Mouse (Mus musculus): Measurements from ENCODE around the gene Tdo2.

Tdo2 gene

DNA sequence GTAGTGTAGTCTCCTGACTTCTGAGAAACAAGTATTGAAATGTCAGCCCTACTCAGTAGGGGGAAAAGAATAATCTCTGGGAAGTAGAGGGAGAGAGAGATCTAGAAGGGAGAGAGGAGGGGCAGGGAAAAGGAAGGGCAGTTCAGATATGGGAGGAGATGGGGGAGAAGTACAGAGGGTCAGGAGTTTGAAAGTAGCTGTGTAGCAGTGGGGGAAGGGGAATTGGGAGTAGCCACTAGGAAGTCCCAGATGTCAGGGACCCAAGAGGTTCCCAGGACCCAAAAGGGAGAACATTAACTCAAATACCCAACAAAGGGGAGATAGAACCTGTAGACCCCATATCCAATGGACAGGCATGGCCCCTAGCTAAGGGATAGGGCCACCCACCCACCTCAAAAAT lies at the start of gene Tdo2:
Gene Tdo2, minus strand, starts transcription at position 101 of the 400 bp plus-strand sequence.

DNA sequence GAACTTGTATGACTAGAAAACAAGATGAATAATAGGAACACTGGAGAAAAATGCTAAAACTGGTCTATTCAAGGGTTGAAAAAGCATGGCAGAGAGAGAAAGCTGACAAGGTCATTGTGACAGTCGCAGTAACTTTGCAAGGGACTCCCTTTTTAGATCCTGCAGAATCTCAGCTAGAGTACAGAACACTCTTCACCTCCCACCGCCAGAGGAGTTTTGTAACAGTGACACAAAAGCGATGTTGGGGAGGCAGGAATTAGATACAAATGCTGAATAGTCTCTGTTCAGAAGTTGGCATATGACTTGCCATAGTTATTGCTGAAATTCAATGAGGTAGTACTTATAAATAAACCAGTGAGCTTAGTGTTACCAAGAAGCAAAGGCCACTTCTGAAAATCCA lies 47.1 kb upstream of the Tdo2 start:
- WGBS = 59% methylated on average over 3 of the region's 3 CpGs

GRCm38 (mm10) chr3:82022421-82022920 lies 46.5 kb upstream of the Tdo2 start:
- 90% methylated on average over 8 of the region's 8 CpGs for WGBS

DNA sequence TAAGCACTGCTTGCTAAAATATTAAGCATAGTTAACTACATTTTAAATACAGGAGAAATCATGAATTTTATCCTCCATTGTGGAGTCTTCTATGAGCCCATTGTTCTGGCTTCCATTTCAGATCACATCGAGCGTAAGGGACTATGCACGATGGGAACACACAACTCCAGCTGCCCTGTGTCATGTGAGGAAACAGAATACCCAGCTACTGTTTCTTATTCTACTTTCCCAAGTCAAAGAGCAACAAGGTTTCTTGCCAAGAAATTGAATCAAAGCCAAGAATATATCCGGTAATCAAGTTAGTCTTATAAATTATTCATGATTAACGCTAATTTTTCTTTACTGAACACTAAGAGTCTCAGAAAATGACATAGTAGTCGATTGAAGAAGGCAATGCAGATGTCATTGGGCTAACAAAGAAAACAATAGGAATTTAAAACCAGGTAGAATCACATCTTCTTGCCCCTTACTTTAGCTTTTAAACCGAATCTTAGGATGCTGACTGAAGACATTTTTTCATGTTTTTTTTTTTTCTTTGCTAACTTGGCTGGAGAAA lies 38.2 kb upstream of the Tdo2 start:
- 44% methylated on average over 7 of the region's 7 CpGs for WGBS

DNA sequence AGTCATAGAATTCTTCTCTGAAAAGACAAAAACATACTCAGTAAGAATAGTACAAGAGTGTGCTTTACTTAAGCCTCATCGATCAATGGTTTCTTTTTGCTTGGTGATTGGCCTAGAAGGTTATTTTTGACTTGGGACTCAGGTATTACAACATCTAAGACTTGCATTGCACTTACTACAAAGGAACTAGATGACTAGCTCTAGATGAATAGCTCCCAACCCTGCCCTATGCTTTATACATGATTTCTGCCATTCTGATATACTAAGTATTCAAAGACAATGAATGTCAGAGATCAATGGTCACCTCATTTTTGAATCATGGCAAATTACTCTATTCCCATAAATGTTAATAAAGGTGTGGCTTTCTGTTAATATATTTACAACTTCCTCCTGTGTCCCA lies 31.0 kb upstream of the Tdo2 start:
- WGBS = 91% methylated on average over 1 of the region's 1 CpGs

DNA sequence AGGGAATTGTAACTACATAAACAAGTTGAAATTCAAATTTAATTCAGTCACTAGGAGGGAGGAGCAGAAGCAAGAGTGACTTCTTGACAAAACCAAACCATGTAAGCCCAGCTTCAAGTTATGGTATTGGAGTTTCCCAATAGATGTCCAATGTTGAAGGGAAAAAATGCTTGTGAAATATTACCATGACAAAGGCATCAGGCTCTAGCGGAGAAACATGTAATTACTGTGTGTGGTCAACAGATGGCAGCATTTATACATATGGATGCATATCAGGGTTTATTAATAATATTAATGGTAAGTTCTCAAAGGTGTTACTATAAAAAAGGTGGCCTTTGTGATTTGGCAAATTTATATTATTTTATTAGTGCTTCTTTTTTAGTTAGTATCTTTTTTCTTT lies 20.0 kb upstream of the Tdo2 start:
- WGBS = 2% methylated on average over 1 of the region's 1 CpGs

- 38% methylated on average over 4 of the region's 4 CpGs for WGBS
These were observed 19.4 kb upstream of the Tdo2 start for GRCm38 (mm10) chr3:81995371-81995770.

GRCm38 (mm10) chr3:81990531-81990930 lies 14.5 kb upstream of the Tdo2 start:
- 78% methylated on average over 3 of the region's 3 CpGs for WGBS

GRCm38 (mm10) chr3:81989692-81990141 lies 13.7 kb upstream of the Tdo2 start:
- WGBS = 57% methylated on average over 2 of the region's 2 CpGs

DNA sequence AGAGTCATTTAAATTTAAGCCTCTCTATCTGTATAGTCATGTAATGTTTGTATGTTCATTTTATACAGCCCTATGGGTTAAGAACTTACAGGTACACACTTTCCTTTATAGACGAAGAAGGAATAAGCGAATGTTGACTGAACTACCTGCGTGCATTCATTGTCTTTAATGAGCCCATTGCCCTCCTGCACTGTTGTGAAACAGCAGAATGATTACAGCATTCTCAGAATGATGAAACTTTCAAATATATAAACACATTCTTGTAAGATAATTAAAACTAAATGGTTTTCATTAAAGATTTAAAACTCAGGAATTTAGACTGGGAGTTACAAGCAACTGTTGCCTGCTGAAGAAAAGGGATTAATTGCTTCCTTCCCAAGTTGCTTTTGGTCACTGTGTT lies 11.6 kb upstream of the Tdo2 start:
- WGBS = 95% methylated on average over 3 of the region's 3 CpGs

DNA sequence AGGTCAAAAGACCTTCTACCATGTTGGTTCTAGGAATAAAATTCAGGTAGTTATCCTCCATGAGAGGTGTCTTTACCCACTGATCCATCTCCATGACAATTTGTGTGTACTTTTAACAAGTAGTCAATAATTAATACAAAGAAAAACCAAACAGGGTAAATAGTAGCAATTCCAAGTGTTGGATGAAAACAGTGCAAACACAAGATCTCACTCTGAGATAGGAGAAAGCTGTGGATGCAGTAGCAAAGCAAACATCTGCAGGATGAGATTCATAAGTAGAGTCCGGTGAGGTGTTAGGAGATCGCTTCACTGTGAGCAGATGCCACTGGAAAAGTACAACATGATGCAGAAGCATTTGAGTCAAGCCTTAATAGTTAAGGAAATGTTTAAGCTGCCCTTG lies 10.1 kb upstream of the Tdo2 start:
- 97% methylated on average over 2 of the region's 2 CpGs for WGBS

DNA sequence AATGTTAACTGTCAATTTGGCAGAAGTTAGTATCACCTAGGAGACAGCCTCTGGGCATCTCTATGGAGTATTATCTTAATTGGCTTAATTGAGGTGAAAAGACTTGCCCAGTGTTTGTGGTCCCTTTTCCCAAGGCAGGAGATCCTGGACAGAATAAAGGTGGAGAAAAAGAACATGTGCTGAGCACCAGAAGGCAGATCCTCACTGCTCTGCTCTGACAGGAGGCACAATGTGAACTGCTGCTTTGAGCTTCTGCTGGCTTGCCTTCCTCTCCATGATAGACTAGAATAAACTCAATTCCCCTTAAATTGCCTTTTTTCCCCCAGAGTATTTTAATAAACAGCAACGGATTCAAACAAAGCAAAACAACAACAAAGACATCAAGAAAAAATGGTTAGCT lies 9.1 kb upstream of the Tdo2 start:
- WGBS = 35% methylated on average over 1 of the region's 1 CpGs

GRCm38 (mm10) chr3:81983120-81983895 lies 7.3 kb upstream of the Tdo2 start:
- 65% methylated on average over 8 of the region's 8 CpGs for WGBS

- WGBS = 92% methylated on average over 5 of the region's 5 CpGs
These were observed 6.0 kb upstream of the Tdo2 start, which contains the start of gene Asic5 for GRCm38 (mm10) chr3:81981990-81982389. Asic5 (plus strand) TSS chr3:81982290.

DNA sequence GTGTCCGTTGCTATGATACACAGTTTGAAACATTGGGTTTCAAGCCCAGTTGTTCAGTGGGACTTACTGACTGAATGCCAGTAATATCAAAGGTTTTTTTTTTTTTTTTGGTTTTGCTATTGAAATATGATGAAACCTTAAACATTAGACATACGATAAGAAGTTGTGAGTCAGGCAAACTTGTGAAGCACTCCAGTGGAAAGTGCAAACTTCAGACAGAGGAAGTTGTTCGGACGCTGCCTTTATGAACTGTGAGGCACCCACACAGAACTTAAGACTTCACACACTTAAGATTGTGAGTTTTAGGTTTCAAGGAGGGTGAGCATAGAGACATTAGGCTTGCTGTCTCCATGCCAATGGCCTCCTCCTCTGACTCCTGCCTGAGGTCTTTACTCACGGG lies 5.6 kb upstream of the Tdo2 start:
- 91% methylated on average over 5 of the region's 5 CpGs for WGBS

DNA sequence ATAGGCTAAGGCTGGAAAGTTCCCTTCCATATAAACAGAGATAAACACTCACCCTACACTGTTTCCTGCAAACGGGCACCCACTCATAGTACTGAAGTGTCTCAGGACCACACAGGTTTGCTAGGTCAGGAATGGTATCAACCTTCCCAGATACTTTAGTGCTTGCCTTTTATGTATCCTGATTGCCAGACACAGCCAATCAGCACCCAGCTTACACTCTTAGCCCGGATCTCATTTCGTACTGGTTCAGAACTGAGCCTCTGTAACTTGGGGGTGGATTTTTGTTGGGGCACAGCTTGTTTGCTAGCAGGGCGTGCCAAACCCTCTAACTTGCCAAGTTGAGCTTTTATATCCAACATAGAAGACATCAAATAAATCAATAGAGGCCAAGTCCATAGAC lies 395 bp downstream of the Tdo2 start:
- WGBS = 58% methylated on average over 4 of the region's 4 CpGs

- 54% methylated on average over 3 of the region's 3 CpGs for WGBS
These were observed 11.4 kb downstream of the Tdo2 start for GRCm38 (mm10) chr3:81964596-81964995.

- WGBS = 43% methylated on average over 5 of the region's 5 CpGs
These were observed 12.2 kb downstream of the Tdo2 start for GRCm38 (mm10) chr3:81963768-81964167.

GRCm38 (mm10) chr3:81961336-81961735 lies 14.7 kb downstream of the Tdo2 start:
- 86% methylated on average over 5 of the region's 5 CpGs for WGBS

DNA sequence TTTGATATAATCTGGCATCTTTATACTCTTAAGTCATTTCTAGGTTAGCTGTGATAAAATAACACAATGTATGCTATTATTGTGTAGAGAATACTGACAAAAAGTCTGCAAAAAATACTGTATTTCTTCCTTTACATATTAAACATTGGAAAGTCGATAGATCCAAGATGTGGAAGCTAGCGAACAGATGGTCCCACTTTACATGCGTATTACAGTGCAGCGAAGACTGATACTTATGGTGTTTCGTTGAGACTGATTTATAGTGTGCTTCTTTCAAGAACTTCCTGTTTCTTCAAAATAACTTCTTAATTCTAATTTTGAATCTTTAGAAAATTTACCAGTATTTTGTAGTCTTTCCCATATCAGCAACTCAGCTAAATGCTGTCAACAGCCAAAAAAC lies 18.5 kb downstream of the Tdo2 start:
- WGBS = 70% methylated on average over 5 of the region's 5 CpGs

DNA sequence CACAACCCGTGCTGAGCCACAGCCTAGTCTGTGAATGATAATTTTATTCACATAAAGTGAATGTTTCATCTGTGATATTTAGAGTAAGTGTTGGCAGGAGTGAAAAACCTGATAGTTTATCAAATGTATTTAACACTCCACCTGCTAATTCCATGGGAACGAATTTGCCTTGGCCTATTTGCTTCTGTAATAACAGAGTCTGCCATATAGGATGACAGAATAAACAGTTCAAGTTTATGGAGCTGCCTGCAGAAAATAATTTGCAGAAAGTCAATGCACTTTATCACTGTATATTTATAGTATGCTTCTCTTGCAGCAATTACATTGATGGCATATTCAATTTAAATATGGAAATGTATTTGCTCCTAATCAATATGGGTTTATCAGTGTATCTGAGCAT lies 24.2 kb downstream of the Tdo2 start:
- 65% methylated on average over 2 of the region's 2 CpGs for WGBS

DNA sequence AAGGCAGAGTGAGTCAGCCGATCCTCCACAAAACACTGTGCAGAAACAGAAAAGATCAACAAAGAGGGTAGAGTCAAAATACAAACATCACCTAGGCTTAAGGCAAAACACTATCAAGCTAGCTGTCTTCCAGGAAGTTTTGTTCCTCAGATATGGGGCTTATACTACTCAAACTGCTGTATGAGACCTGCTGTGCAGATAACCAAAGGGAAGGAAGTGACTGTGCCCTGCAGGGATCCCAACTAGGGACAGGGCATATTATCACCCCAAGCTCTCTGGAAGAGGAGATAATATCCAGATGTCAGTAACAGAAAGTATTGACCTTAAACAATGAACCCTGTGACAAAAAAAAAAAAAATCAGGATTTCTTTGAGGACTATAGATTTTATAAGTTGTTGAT lies 27.0 kb downstream of the Tdo2 start:
- 76% methylated on average over 1 of the region's 1 CpGs for WGBS

GRCm38 (mm10) chr3:81944851-81945393 lies 31.1 kb downstream of the Tdo2 start:
- WGBS = 96% methylated on average over 7 of the region's 7 CpGs
